Mouse (Mus musculus) T-helper 2 cell (primary cell): Measurements from ENCODE around the gene Rnf220.

Experiments used
- in situ Hi-C: fragments of 300-600 bp; cut with MboI, MseI; formaldehyde crosslinking; loops from one replicate; pipeline ENCODE4 v1.15.1; 2025; ENCODE audit warnings: high pct_unique_total_duplicates

Gene Rnf220

GRCm38 (mm10) chr4:117342751-117343150 is 154.1 kb downstream of the Rnf220 start:
- in situ Hi-C loops, result no loop called here

- in situ Hi-C loops, result no loop called here
Measured at GRCm38 (mm10) chr4:117341282-117341681, 155.6 kb downstream of the Rnf220 start.

GRCm38 (mm10) chr4:117339796-117340195 is 157.1 kb downstream of the Rnf220 start:
- in situ Hi-C loops, result no loop called here

DNA sequence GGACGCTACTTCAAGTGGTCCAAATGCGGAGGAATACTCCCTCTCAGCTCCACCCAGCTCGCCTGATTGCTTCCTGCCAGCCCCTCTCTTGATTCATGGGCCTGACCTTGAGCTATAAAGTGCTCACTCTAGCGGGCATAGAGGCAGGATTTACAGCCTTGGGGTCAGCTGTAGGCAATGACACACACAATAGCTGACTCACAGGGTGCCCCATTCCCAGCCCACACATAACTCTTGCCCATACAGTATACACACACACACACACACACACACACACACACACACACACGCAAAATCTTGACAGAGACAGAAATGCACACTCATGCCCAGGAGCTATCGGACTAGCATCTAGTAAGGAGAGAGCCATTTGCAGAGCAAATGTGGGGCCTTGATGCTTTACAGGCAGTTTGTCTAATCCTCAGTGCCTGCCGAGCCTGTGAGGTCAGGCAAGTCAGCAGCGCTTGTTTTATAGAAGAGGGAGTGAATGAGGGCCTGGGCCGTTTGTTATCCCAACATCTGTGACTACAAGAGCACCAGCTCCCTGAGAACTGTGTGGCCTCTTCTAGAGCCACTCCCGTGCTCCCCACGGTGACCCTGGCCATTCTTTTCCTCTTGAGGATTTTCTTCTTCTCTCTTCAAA is 165.9 kb downstream of the Rnf220 start:
- in situ Hi-C loops, result no loop called here

DNA sequence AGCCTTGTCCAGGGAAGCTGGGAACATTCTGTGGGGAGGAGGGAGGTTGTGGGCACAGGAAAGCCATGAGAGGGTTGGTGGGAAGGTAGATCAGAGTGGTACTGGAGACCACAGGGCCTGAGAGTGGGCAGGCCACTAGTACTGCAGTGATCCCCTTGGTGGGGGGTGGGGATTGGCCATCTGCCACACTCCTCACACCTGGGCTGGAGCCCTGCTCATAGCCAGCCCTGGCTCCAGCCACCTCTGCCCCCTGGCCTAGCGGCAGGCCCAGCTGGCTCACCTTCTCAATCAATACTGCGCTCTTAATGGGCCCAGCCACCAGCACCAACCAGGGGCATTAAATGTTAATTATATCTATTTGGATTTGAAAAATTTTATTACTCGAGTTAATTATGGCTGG is 166.7 kb downstream of the Rnf220 start:
- in situ Hi-C loops, result no loop called here

- in situ Hi-C loops, result loop anchor here (10.0 kb wide), 1 partner anchor 198 kb away; no protein-coding TSS in a partner anchor
Measured at GRCm38 (mm10) chr4:117326915-117327314, 169.9 kb downstream of the Rnf220 start.

GRCm38 (mm10) chr4:117325076-117325475 is 171.8 kb downstream of the Rnf220 start:
- in situ Hi-C loops, result loop anchor here (10.0 kb wide), 1 partner anchor 200 kb away; no protein-coding TSS in a partner anchor

DNA sequence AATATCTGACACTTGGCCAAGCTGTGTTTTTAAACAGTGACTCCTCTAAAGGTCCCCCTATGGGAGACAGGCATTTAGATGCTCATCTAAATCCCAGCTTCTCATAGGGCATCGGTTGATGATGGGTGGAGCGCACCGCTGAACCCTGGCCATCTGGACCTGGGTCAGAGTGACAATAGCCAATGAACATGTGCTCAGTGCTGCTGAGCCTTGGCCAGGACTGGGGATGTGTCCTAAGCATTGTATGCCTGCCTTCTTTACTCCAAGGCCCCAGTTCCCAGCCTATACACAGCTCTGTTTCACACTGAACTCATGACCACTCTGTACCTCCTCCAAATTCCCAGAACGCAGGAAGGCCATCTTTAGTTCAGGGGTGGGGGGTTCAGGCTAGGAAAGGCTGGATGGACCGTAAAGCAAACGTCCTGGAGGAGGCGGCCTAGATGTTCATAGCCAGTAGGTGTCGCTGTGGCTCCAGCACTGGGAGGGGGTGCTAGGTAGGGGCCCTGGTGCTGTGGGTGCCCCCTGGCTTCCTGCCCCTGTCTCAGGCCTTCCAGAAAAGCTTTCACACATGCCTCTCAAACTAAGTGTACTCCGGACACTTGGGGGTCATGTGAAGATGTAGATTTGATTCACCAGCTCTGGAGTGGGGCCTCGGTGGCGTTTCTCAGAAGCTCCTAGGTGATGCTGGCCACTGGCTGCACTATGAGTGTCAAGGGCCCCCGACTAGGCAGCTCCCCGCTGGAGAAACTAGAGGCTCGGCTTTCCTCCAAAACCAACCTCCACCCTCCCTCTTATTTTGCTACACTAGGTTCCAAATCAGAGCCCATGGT is 173.1 kb downstream of the Rnf220 start:
- in situ Hi-C loops, result loop anchor here (10.0 kb wide), 1 partner anchor 201 kb away; no protein-coding TSS in a partner anchor

- in situ Hi-C loops, result loop anchor here (10.0 kb wide), 1 partner anchor 204 kb away; no protein-coding TSS in a partner anchor
Measured at GRCm38 (mm10) chr4:117321011-117321410, 175.8 kb downstream of the Rnf220 start.

- in situ Hi-C loops, result loop anchor here (10.0 kb wide), 1 partner anchor 234 kb away; no protein-coding TSS in a partner anchor
Measured at GRCm38 (mm10) chr4:117318508-117318907, 178.3 kb downstream of the Rnf220 start.

DNA sequence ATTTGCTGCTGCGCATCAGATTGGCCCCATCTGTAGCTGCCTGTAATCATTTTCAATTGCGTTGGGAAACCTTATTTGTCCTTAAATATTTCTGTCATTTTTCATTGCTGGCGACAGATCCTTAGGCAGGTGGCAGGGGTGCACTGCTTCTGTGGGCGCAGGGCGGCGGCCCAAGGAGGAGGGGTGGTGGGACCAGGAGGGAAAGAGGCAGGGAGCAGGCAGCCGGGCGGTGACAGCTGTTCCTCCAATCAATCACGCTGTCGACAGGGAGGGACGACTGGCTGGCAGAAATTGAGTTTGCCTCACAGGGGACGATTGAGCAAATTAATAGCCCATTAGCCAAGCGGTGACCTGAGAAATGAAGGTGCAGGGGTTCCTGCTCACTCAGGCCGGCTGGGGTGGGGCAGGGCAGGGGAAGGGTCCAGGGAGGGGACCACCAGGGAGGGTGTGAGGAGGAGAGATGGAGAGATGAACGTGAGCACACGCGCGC is 179.1 kb downstream of the Rnf220 start:
- in situ Hi-C loops, result loop anchor here (10.0 kb wide), 1 partner anchor 233 kb away; no protein-coding TSS in a partner anchor

DNA sequence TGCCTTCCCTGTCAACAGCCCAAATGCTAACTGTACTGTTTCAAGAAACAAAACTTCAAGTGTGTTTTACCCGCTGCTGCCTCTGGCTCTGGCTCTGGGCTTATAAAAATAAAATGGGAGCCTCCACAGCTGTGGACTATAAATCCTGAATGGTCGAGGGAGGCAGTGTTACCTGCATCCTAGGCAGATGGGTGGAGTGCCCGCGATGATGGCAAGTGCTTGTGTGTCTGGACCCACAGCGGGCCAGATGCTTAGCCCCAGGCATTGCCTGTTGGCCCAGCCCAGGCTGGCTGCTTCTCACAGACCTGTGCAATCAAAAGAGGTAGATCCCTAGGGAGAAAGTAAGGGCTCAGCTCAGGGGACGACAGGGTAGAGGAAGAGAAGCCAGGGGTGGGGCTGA is 180.1 kb downstream of the Rnf220 start:
- in situ Hi-C loops, result loop anchor here (10.0 kb wide), 1 partner anchor 232 kb away; no protein-coding TSS in a partner anchor

GRCm38 (mm10) chr4:117314849-117315500 is 181.9 kb downstream of the Rnf220 start:
- in situ Hi-C loops, result loop anchor here (10.0 kb wide), 1 partner anchor 230 kb away; no protein-coding TSS in a partner anchor

DNA sequence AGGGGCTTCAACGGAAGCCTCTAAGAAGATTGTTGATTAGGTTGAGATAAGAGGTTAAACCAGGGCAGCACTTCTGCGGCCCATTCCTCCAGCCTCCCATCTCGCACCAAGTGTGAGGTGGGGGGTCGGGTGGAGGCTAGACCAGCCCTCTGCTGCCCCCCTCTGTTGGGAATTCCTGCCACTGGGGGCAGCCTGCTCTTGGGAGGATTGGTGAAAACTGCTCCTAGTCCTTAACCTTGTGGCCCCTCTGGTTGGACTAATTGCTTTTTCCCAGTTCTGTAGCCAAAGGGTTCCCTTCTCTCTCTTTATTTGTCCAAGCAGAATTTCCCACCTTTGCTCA is 183.8 kb downstream of the Rnf220 start:
- in situ Hi-C loops, result loop anchor here (10.0 kb wide), 1 partner anchor 228 kb away; no protein-coding TSS in a partner anchor

DNA sequence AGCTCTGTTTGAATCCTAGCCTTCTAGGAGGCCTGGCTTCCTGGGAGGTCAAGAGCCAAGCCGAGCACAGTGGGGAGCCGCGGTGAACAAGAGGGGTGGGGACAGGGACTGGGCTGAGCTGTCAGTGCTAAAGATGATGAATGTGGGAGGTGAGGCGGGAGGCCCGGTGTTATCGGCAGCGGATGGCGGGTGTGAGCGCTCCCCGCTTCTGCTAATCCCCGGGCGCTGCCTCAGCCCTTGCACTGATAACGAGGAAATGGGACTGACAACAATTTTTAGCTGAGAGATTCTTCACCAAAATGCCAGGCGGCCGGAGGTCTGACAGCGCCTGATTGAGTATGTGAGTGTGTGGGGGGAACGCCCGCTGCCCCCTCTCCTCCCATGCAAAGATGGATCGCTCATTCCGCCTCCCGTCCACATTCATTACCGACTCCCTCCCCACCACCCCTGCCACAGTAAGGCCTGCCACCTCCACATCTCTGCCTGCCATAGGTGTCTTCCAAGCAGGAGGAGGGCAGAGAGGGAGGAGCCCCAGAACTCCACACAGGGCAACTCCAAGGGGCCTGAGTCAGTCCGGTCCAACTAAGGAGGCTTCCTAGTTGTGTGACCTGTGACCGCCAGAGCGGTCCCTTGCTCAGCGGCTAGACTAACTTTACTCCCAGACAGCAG is 184.3 kb downstream of the Rnf220 start:
- in situ Hi-C loops, result loop anchor here (10.0 kb wide), 1 partner anchor 228 kb away; no protein-coding TSS in a partner anchor

DNA sequence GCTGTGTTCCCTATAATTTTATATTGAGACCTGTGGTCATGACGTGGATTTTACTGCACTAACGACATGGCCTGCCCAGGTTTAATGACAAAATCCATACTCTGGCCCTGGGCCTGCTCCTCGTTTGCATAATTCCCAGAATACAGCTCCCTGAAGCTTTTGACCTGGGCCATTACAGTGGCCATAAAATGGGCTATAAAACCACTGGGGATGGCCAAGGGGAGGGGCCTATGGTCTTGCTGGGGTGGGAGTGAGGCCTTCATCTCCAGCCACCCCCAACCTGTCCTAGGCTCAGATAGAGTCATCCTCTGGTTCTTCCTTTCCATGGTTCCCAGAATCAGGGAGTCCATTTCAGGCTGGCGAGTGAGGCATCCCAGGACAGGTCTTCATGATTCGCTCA is 185.0 kb downstream of the Rnf220 start:
- in situ Hi-C loops, result loop anchor here (10.0 kb wide), 1 partner anchor 227 kb away; no protein-coding TSS in a partner anchor

- in situ Hi-C loops, result no loop called here
Measured at GRCm38 (mm10) chr4:117309427-117309826, 187.4 kb downstream of the Rnf220 start.

DNA sequence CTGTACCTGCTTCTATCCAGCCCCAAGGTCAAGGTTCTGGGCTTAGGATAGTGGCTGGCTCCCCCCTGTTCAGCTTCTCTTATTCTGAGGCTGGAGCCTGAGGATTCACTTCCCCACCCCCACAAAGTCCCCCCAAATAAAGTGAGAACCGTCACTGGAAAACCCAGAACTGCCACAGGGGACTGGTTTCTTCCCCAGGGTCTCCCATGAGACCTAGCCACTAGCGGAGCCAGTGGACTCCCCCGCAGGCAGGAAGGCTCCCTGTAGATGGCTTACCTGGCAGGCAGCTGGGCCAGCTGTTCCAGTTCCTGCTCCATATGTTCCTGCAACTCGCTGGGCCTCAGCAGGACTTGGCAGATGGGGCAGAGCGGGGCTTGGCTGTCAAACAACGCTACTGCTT is 189.6 kb downstream of the Rnf220 start:
- in situ Hi-C loops, result no loop called here

GRCm38 (mm10) chr4:117305461-117305860 is 191.4 kb downstream of the Rnf220 start:
- in situ Hi-C loops, result no loop called here

GRCm38 (mm10) chr4:117304239-117305025 is 192.4 kb downstream of the Rnf220 start:
- in situ Hi-C loops, result no loop called here
